Mouse (Mus musculus) midbrain, postnatal 0 days (tissue): ENCODE results near the gene Pogz. TPM values are rescaled to one million over a fixed set of nuclear protein-coding genes. Genes with fewer than 3 reads are reported as not detected.

Source experiments
- polyA plus RNA-seq: library from polyadenylated mRNA; unstranded; fragments of >200 nt; fragmentation: Nextera tagmentation; extraction: Ambion mirVana; gene quantifications from 2 replicates; pipeline ENCODE4 v1.2.1, GENCODE M21; 2015
- total RNA-seq: library from RNA; depleted of rRNA; stranded (reverse); fragments of >200 nt; gene quantifications from 2 replicates; pipeline ENCODE4 v1.2.3, GENCODE M21; 2014; rRNA removed

Pogz gene
- total and polyA plus RNA-seq, 2 experiments from 2014 or later = 17.5 to 42.5 TPM

Other genes with a start within 250 kb of the Pogz start
- gene Gm10972, start 194.5 kb upstream of the Pogz start, total RNA-seq = not detected in 2 replicates
- gene Gm10972, start 194.5 kb upstream of the Pogz start, polyA plus RNA-seq = not detected in 2 replicates
- gene Tuft1, start 178.7 kb upstream of the Pogz start, total RNA-seq = 10.0 and 11.1 TPM in 2 replicates
- gene Tuft1, start 178.7 kb upstream of the Pogz start, polyA plus RNA-seq = 5.9 and 6.3 TPM in 2 replicates
- gene Selenbp2, start 144.0 kb upstream of the Pogz start, total RNA-seq = 0.94 and 1.4 TPM in 2 replicates
- 1.0 TPM in 1 of 2 replicates, not detected in the other for gene Selenbp2, start 144.0 kb upstream of the Pogz start, polyA plus RNA-seq
- 11.6 and 13.6 TPM in 2 replicates for gene Cgn, start 51.1 kb upstream of the Pogz start, total RNA-seq
- gene Cgn, start 51.1 kb upstream of the Pogz start, polyA plus RNA-seq = 11.4 and 12.4 TPM in 2 replicates
- gene Psmb4, start 49.4 kb downstream of the Pogz start, total RNA-seq = 270 and 309 TPM in 2 replicates
- gene Psmb4, start 49.4 kb downstream of the Pogz start, polyA plus RNA-seq = 358 and 362 TPM in 2 replicates
- 17.7 and 19.8 TPM in 2 replicates for gene Selenbp1, start 95.5 kb downstream of the Pogz start, total RNA-seq
- 11.7 and 13.7 TPM in 2 replicates for gene Selenbp1, start 95.5 kb downstream of the Pogz start, polyA plus RNA-seq
- gene Rfx5, start 116.5 kb downstream of the Pogz start, total RNA-seq = 17.5 and 25.1 TPM in 2 replicates
- gene Rfx5, start 116.5 kb downstream of the Pogz start, polyA plus RNA-seq = 6.0 and 6.9 TPM in 2 replicates
- gene Pi4kb, start 137.2 kb downstream of the Pogz start, total RNA-seq = 55.0 and 60.7 TPM in 2 replicates
- 21.0 and 24.3 TPM in 2 replicates for gene Pi4kb, start 137.2 kb downstream of the Pogz start, polyA plus RNA-seq
- 25.7 and 30.0 TPM in 2 replicates for gene Zfp687, start 177.9 kb downstream of the Pogz start, total RNA-seq
- 13.3 and 15.6 TPM in 2 replicates for gene Zfp687, start 177.9 kb downstream of the Pogz start, polyA plus RNA-seq
- gene Psmd4, start 205.0 kb downstream of the Pogz start, total RNA-seq = 179 and 200 TPM in 2 replicates
- 262 and 267 TPM in 2 replicates for gene Psmd4, start 205.0 kb downstream of the Pogz start, polyA plus RNA-seq